10 mouse cellular contexts compared by ENCODE assay signal in the genomic region with DNA sequence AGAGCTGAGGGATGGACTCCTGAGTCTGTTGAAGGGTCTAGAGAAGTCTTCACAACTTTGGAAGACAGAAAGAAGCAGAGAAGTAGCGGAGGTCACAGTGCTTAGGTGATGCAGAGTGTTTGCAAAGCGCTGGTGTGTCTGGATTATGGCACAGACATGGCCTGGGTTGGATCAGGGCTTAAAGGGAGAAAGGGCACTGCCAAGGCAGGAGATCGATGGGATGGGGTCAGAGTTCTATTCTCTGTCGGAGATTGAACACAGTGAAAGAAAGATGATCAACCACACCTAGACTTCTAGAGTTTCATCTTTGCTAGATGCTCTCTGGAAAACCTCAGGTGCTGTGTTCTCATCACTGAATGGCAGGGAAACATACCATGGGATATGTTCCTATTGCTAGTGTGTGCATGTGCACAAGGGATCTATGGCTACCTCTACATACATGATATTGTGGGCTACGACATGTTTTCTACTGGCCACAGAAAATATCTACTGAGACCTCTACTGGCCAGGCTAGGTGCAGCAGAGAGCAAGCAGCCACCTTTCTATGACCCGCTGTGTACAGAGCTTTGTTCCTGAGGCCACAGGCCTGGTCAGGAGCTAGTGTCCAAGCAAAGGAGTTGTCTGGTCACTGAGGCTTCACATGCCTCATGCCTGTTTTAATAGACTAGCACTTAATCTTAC. TPM values are rescaled to one million over a fixed set of nuclear protein-coding genes. Genes with fewer than 3 reads are reported as not detected.
DNase-seq lines count a peak whose midpoint lies in the region; ATAC-seq and TF ChIP-seq lines count a peak whose summit lies in the region.
"Had no signal": no experiment of that assay in that cellular context is flagged by ENCODE, and none has a peak within 500 bp of the region (broad histone marks: within the 10 kb centered on the region; RNA-seq: fewer than 3 reads in every experiment).

No protein-coding gene starts in this region.

- no peak for DNase-seq in liver, postnatal 0 days
- no peak for DNase-seq in liver, embryonic 11.5 days (ENCODE audit: low spot score)
- peak; percentile 8 for DNase-seq in adipocyte (ENCODE audit: low spot score)
- DNase-seq in kidney, adult 9 months: peak; percentile 47
- DNase-seq in thymus, postnatal 36 days: no peak
- no peak for DNase-seq in adrenal gland, adult (ENCODE audit: inconsistent age in 2 of 2, low spot score in 1 of 2)
- DNase-seq: liver, embryonic 13.5 days had no signal

- no peak overlapping the region for H3K4me2 ChIP-seq in liver, postnatal 0 days (ENCODE audit: low read depth, low read length)
- H3K4me2 ChIP-seq in liver, embryonic 11.5 days: no peak overlapping the region
- H3K4me2 ChIP-seq: heart, embryonic 13.5 days; liver, embryonic 13.5 days had no signal

- no peak overlapping the region for H3K27ac ChIP-seq in liver, postnatal 0 days (ENCODE audit: low read depth)
- H3K27ac ChIP-seq in liver, embryonic 11.5 days (ENCODE audit: low read depth, low read length): no peak overlapping the region
- H3K27ac ChIP-seq: heart, embryonic 13.5 days; liver, embryonic 13.5 days had no signal

- TF ChIP-seq EP300 in liver, postnatal 0 days (IDR thresholded peaks at IDR 0.05; ENCODE audit: low read depth): no peak

- no peak overlapping the region for H3K9ac ChIP-seq in liver, postnatal 0 days (replicated peaks)
- no peak overlapping the region for H3K9ac ChIP-seq in liver, embryonic 11.5 days (ENCODE audit: low read depth, low read length)
- H3K9ac ChIP-seq: heart, embryonic 13.5 days; liver, embryonic 13.5 days had no signal

- H3K27me3 ChIP-seq in liver, postnatal 0 days (ENCODE audit: insufficient read depth, low read length): no peaks in the 10 kb centered on the region
- H3K27me3 ChIP-seq in liver, embryonic 11.5 days (replicated peaks; ENCODE audit: control insufficient read depth, insufficient read depth, low read length): no peaks in the 10 kb centered on the region
- H3K27me3 ChIP-seq: liver, embryonic 13.5 days had no signal

- peak; percentile 54 for TF ChIP-seq CTCF in liver, postnatal 0 days (IDR thresholded peaks at IDR 0.05; ENCODE audit: low read depth)

- whole genome bisulfite sequencing in liver, postnatal 0 days (ENCODE audit: insufficient replicate concordance): 49% methylated on average over 6 of the region's 6 CpGs
- 70% methylated on average over 6 of the region's 6 CpGs for WGBS in liver, embryonic 11.5 days

- no peaks in the 10 kb centered on the region for H3K36me3 ChIP-seq in liver, postnatal 0 days (replicated peaks; ENCODE audit: insufficient read depth, low read length)
- H3K36me3 ChIP-seq in liver, embryonic 11.5 days (ENCODE audit: control insufficient read depth, insufficient read depth, low read length): no peaks in the 10 kb centered on the region
- H3K36me3 ChIP-seq: heart, embryonic 13.5 days; liver, embryonic 13.5 days had no signal

- ATAC-seq in liver, postnatal 0 days: peak; percentile 73
- no peak for ATAC-seq in liver, embryonic 11.5 days (replicated peaks; ENCODE audit: low FRiP score)
- ATAC-seq in megakaryocyte-erythroid progenitor cell, adult 5-6 weeks (replicated peaks; ENCODE audit: low FRiP score, low TSS enrichment, poor library complexity, severe bottlenecking): 0 out of 2 replicates have a peak, but pooled peaks have one; percentile 50
- ATAC-seq: forebrain, embryonic 16.5 days had no signal

- H3K4me1 ChIP-seq in liver, postnatal 0 days (ENCODE audit: insufficient read depth): no peaks in the 10 kb centered on the region; the same call in 1 of the 2 replicates
- H3K4me1 ChIP-seq in liver, embryonic 11.5 days (replicated peaks; ENCODE audit: control insufficient read depth, insufficient read depth, low read length): no peaks in the 10 kb centered on the region
- H3K4me1 ChIP-seq: heart, embryonic 13.5 days; liver, embryonic 13.5 days had no signal

- no peak overlapping the region for H3K4me3 ChIP-seq in liver, postnatal 0 days (ENCODE audit: low read depth, low read length)
- no peak overlapping the region for H3K4me3 ChIP-seq in liver, embryonic 11.5 days (ENCODE audit: low read depth, low read length)
- H3K4me3 ChIP-seq: heart, embryonic 13.5 days; liver, embryonic 13.5 days had no signal

- no peaks in the 10 kb centered on the region for H3K9me3 ChIP-seq in liver, postnatal 0 days (ENCODE audit: low read length)
- H3K9me3 ChIP-seq in liver, embryonic 11.5 days (ENCODE audit: control insufficient read depth, low read length): no peaks in the 10 kb centered on the region
- H3K9me3 ChIP-seq: heart, embryonic 13.5 days; liver, embryonic 13.5 days had no signal

RNA-seq across cellular contexts. Expression of a gene that starts 18.5 kb away (rescaled TPM):
- polyA plus RNA-seq in liver, postnatal 0 days (2015; fragmentation: Nextera tagmentation; extraction: Ambion mirVana): not detected in 2 replicates
- polyA plus RNA-seq in liver, embryonic 11.5 days (2014; fragmentation: Nextera tagmentation; extraction: Ambion mirVana): 0.16 TPM in 1 of 2 replicates, not detected in the other
- not detected in 2 replicates for total RNA-seq in megakaryocyte-erythroid progenitor cell, adult 5-6 weeks (2014; fragmentation: Nextera tagmentation)
- not detected in 2 replicates for total RNA-seq in megakaryocyte-erythroid progenitor cell, adult 5-6 weeks (2017)
- polyA plus RNA-seq: liver, embryonic 13.5 days had no signal

Comparison
In these comparisons a context has a peak if more than half of its experiments do, and no peak if none do; other contexts are left out.
1. DNase-seq: peak in adipocyte (single experiment) and kidney, adult 9 months (single experiment); none in liver, postnatal 0 days (single experiment), liver, embryonic 11.5 days (single experiment), thymus, postnatal 36 days (0 of 2) and adrenal gland, adult (0 of 2).